ENCODE assay signal across 17 mouse cellular contexts in the genomic region with DNA sequence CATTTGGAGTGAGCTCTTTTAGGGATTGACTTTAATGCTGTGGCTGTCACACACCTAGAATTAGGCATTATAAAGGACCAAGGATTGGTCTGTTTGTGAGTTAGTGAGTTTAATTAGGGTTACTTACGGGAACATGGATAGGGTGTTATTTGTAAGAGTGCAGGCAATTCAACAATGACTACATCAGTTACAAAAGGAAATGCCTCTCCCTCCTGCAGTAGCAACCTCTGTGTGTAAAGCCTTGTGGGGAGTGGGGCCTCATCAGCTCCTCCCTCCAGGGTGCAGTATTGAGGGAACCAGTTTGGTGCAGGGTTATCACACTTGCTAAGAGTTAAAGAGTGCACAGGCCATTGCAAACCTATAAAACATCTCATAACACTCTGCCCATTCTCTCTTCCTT.
DNase-seq lines count a peak whose midpoint lies in the region; ATAC-seq lines count a peak whose summit lies in the region.
"Had no signal": no experiment of that assay in that cellular context is flagged by ENCODE, and none has a peak within 500 bp of the region (broad histone marks: within the 10 kb centered on the region; RNA-seq: fewer than 3 reads in every experiment).

No protein-coding gene starts in this region.

- no peaks in the 10 kb centered on the region for H3K36me3 ChIP-seq in hindbrain, embryonic 13.5 days
- no peaks in the 10 kb centered on the region for H3K36me3 ChIP-seq in hindbrain, embryonic 12.5 days
- H3K36me3 ChIP-seq in neural tube, embryonic 13.5 days = no peaks in the 10 kb centered on the region
- H3K36me3 ChIP-seq: hindbrain, embryonic 15.5 days had no signal

- H3K4me2 ChIP-seq in hindbrain, embryonic 13.5 days = 0 out of 2 replicates have a peak overlapping the region, but pooled peaks have one; percentile 11
- H3K4me2 ChIP-seq in hindbrain, embryonic 12.5 days (replicated peaks) = no peak overlapping the region
- peak overlapping the region; percentile 28 for H3K4me2 ChIP-seq in neural tube, embryonic 13.5 days
- H3K4me2 ChIP-seq: hindbrain, embryonic 15.5 days; limb, embryonic 12.5 days had no signal

- no peaks in the 10 kb centered on the region for H3K27me3 ChIP-seq in hindbrain, embryonic 13.5 days
- H3K27me3 ChIP-seq in hindbrain, embryonic 12.5 days = no peaks in the 10 kb centered on the region
- no peaks in the 10 kb centered on the region for H3K27me3 ChIP-seq in neural tube, embryonic 13.5 days
- H3K27me3 ChIP-seq: hindbrain, embryonic 15.5 days; limb, embryonic 12.5 days; megakaryocyte, embryonic 14.5 days had no signal

- no peak for ATAC-seq in hindbrain, embryonic 13.5 days (ENCODE audit: low FRiP score)
- ATAC-seq in hindbrain, embryonic 12.5 days (ENCODE audit: low FRiP score) = no peak
- no peak for ATAC-seq in neural tube, embryonic 13.5 days (ENCODE audit: low read depth)
- ATAC-seq: intestine, postnatal 0 days had no signal

- H3K9me3 ChIP-seq in hindbrain, embryonic 13.5 days = no peaks in the 10 kb centered on the region
- no peaks in the 10 kb centered on the region for H3K9me3 ChIP-seq in hindbrain, embryonic 12.5 days (replicated peaks)
- no peaks in the 10 kb centered on the region for H3K9me3 ChIP-seq in neural tube, embryonic 13.5 days
- H3K9me3 ChIP-seq: hindbrain, embryonic 15.5 days; limb, embryonic 12.5 days; megakaryocyte, embryonic 14.5 days had no signal

- H3K9ac ChIP-seq in hindbrain, embryonic 13.5 days = peak overlapping the region; percentile 19; the same call in 1 of the 2 replicates
- H3K9ac ChIP-seq in hindbrain, embryonic 12.5 days = no peak overlapping the region
- 0 out of 2 replicates have a peak overlapping the region, but pooled peaks have one; percentile 1 for H3K9ac ChIP-seq in neural tube, embryonic 13.5 days
- H3K9ac ChIP-seq: hindbrain, embryonic 15.5 days; limb, embryonic 12.5 days; liver, embryonic 14.5 days had no signal

- H3K4me1 ChIP-seq in hindbrain, embryonic 13.5 days (replicated peaks) = peaks cover 13% of the 10 kb centered on the region
- peaks cover 12% of the 10 kb centered on the region for H3K4me1 ChIP-seq in hindbrain, embryonic 12.5 days
- H3K4me1 ChIP-seq in neural tube, embryonic 13.5 days (replicated peaks) = peaks cover 31% of the 10 kb centered on the region

- no peak for DNase-seq in neural tube, embryonic 10.5 days (ENCODE audit: extremely low spot score, low spot score)
- peak; percentile 39 for DNase-seq in ZHBTc4 (ENCODE audit: low read depth, low spot score)
- DNase-seq in thymus, postnatal 4 days = peak; percentile 46
- DNase-seq in adrenal gland, adult 18-20 months (ENCODE audit: low spot score in 2 of 2) = no peak
- DNase-seq: B cell, adult 2 months; cerebellum, adult 11 months; cerebellum, postnatal 36 days; gastrocnemius, postnatal 25 days had no signal

- WGBS in hindbrain, embryonic 13.5 days = 34% methylated on average over 1 of the region's 1 CpGs
- 34% methylated on average over 1 of the region's 1 CpGs for WGBS in hindbrain, embryonic 12.5 days
- 19% methylated on average over 1 of the region's 1 CpGs for WGBS in neural tube, embryonic 13.5 days

- H3K27ac ChIP-seq in hindbrain, embryonic 13.5 days = peak overlapping the region; percentile 40; the same call in 1 of the 2 replicates
- H3K27ac ChIP-seq in hindbrain, embryonic 12.5 days = no peak overlapping the region
- no peak overlapping the region; the same call in 1 of the 2 replicates for H3K27ac ChIP-seq in neural tube, embryonic 13.5 days (replicated peaks)
- H3K27ac ChIP-seq: hindbrain, embryonic 15.5 days; limb, embryonic 12.5 days; liver, embryonic 14.5 days had no signal

- no peak overlapping the region for H3K4me3 ChIP-seq in hindbrain, embryonic 13.5 days
- no peak overlapping the region for H3K4me3 ChIP-seq in hindbrain, embryonic 12.5 days
- H3K4me3 ChIP-seq in neural tube, embryonic 13.5 days = no peak overlapping the region
- H3K4me3 ChIP-seq: hindbrain, embryonic 15.5 days; limb, embryonic 12.5 days; megakaryocyte, embryonic 14.5 days; myocyte had no signal

Comparison
In these comparisons a context has a peak if more than half of its experiments do, and no peak if none do; other contexts are left out.
1. DNase-seq: peak in ZHBTc4 (single experiment) and thymus, postnatal 4 days (single experiment); none in neural tube, embryonic 10.5 days (single experiment) and adrenal gland, adult 18-20 months (0 of 2).